Mouse (Mus musculus): Measurements from ENCODE around the gene Tmem81. TPM values are rescaled to one million over a fixed set of nuclear protein-coding genes. Genes with fewer than 3 reads are reported as not detected.

Tmem81 gene
- polyA plus RNA-seq, 1 experiment: 12.1 TPM

DNA sequence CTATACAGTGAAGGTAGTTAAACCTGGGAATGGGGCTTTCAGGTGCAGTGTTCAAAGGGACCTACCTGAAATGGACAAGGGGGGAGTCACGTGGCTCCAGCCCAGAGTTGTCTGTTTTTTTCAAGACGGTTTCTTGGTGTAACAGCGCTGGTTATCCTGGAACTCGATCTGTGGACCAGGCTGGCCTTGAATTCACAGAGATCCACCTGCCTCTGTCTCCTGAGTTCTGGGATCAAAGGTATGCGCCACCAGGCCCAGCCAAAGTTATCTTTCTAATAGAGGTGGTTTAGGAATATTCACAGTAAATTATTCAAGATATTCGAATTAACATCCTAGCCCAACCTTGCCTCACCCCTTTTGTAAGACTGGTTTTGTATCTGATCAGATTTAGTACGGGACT is 626 bp downstream of the Tmem81 start:
- TF ChIP-seq CTCF (IDR thresholded peaks at IDR 0.05; ENCODE audit: control insufficient read depth, insufficient read depth, low read length): no peak
- TF ChIP-seq POLR2A (IDR thresholded peaks at IDR 0.05; ENCODE audit: borderline replicate concordance, control insufficient read depth, low read depth, low read length): no peak
- Histone ChIP-seq H3K4me3 (replicated peaks; ENCODE audit: control insufficient read depth, low read depth, low read length) (no peak overlapping the region), H3K27ac (ENCODE audit: control insufficient read depth, insufficient read depth, low read depth, low read length, poor library complexity) (no peak overlapping the region), H3K4me1 (ENCODE audit: control insufficient read depth, insufficient read depth, low read length) (no peaks in the 10 kb centered on the region)
- 88% methylated on average over 7 of the region's 7 CpGs for WGBS

GRCm38 (mm10) chr1:132509771-132510170 is 3.7 kb downstream of the Tmem81 start:
- Histone ChIP-seq H3K4me3 (replicated peaks; ENCODE audit: control insufficient read depth, low read depth, low read length) (no peak overlapping the region), H3K4me1 (ENCODE audit: control insufficient read depth, insufficient read depth, low read length) (no peaks in the 10 kb centered on the region), H3K27ac (ENCODE audit: control insufficient read depth, insufficient read depth, low read depth, low read length, poor library complexity) (no peak overlapping the region)
- TF ChIP-seq POLR2A (IDR thresholded peaks at IDR 0.05; ENCODE audit: borderline replicate concordance, control insufficient read depth, low read depth, low read length): no peak
- no peak for TF ChIP-seq CTCF (IDR thresholded peaks at IDR 0.05; ENCODE audit: control insufficient read depth, insufficient read depth, low read length)
- 76% methylated on average over 5 of the region's 5 CpGs for WGBS

DNA sequence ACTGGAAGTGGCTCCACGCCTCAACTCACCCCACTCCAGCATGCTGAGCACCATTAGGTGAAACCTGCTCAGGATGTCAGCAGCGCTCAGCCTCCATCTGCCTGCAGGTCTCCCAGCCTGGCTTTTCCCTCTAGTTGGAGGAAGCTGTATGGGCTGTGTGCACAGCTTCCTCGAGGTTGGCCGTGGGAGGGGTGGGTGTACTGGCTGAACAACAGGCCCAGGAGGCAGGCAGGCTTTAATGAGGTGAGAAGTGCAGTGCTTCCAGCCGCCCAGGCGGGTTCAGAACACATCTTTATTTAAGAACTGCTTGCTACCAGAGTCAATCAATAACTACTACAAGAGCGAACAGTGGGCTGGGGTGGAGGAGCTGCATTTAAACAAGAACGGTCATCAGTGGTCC is 5.5 kb downstream of the Tmem81 start:
- 62% methylated on average over 8 of the region's 8 CpGs for WGBS
- no peak for TF ChIP-seq POLR2A (IDR thresholded peaks at IDR 0.05; ENCODE audit: borderline replicate concordance, control insufficient read depth, low read depth, low read length)
- TF ChIP-seq CTCF (IDR thresholded peaks at IDR 0.05; ENCODE audit: control insufficient read depth, insufficient read depth, low read length): no peak
- Histone ChIP-seq H3K4me1 (ENCODE audit: control insufficient read depth, insufficient read depth, low read length) (no peaks in the 10 kb centered on the region), H3K27ac (ENCODE audit: control insufficient read depth, insufficient read depth, low read depth, low read length, poor library complexity) (no peak overlapping the region), H3K4me3 (replicated peaks; ENCODE audit: control insufficient read depth, low read depth, low read length) (no peak overlapping the region)

DNA sequence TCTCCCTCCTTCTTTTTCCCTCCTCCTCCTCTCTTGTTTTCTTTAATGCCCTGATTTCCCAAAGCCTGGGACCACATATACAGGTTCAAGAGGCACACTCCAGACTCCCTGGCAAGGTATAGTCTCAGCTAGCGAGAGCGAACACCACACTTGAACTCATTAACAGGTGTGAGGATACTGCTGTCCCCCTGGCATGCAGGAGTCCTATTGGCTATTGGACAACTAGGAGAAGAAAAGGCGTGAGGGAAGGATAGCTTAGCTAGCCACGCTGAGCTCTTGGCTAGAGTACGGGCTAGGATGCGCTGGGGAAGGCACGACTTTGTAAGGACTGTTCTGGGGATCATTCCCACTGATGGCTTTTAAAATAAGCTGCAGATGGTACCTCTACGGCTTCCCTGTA is 6.1 kb downstream of the Tmem81 start:
- TF ChIP-seq CTCF (IDR thresholded peaks at IDR 0.05; ENCODE audit: control insufficient read depth, insufficient read depth, low read length) (no peak), POLR2A (IDR thresholded peaks at IDR 0.05; ENCODE audit: borderline replicate concordance, control insufficient read depth, low read depth, low read length) (no peak)
- WGBS: 78% methylated on average over 8 of the region's 8 CpGs
- H3K4me3 ChIP-seq (replicated peaks; ENCODE audit: control insufficient read depth, low read depth, low read length): no peak overlapping the region
- H3K4me1 ChIP-seq (ENCODE audit: control insufficient read depth, insufficient read depth, low read length): no peaks in the 10 kb centered on the region
- H3K27ac ChIP-seq (ENCODE audit: control insufficient read depth, insufficient read depth, low read depth, low read length, poor library complexity): no peak overlapping the region

- H3K4me3 ChIP-seq (replicated peaks; ENCODE audit: control insufficient read depth, low read depth, low read length): no peak overlapping the region
- 83% methylated on average over 12 of the region's 12 CpGs for WGBS
- no peaks in the 10 kb centered on the region for H3K4me1 ChIP-seq (ENCODE audit: control insufficient read depth, insufficient read depth, low read length)
- H3K27ac ChIP-seq (ENCODE audit: control insufficient read depth, insufficient read depth, low read depth, low read length, poor library complexity): no peak overlapping the region
- TF ChIP-seq CTCF (IDR thresholded peaks at IDR 0.05; ENCODE audit: control insufficient read depth, insufficient read depth, low read length): no peak
- no peak for TF ChIP-seq POLR2A (IDR thresholded peaks at IDR 0.05; ENCODE audit: borderline replicate concordance, control insufficient read depth, low read depth, low read length)
These were observed 9.3 kb downstream of the Tmem81 start for GRCm38 (mm10) chr1:132515339-132515738.

- no peaks in the 10 kb centered on the region for H3K4me1 ChIP-seq (ENCODE audit: control insufficient read depth, insufficient read depth, low read length)
- TF ChIP-seq POLR2A (IDR thresholded peaks at IDR 0.05; ENCODE audit: borderline replicate concordance, control insufficient read depth, low read depth, low read length) (no peak), CTCF (IDR thresholded peaks at IDR 0.05; ENCODE audit: control insufficient read depth, insufficient read depth, low read length) (no peak)
- H3K27ac ChIP-seq (ENCODE audit: control insufficient read depth, insufficient read depth, low read depth, low read length, poor library complexity): no peak overlapping the region
- 80% methylated on average over 11 of the region's 11 CpGs for WGBS
- H3K4me3 ChIP-seq (replicated peaks; ENCODE audit: control insufficient read depth, low read depth, low read length): no peak overlapping the region
These were observed 10.7 kb downstream of the Tmem81 start for GRCm38 (mm10) chr1:132516776-132517175.

DNA sequence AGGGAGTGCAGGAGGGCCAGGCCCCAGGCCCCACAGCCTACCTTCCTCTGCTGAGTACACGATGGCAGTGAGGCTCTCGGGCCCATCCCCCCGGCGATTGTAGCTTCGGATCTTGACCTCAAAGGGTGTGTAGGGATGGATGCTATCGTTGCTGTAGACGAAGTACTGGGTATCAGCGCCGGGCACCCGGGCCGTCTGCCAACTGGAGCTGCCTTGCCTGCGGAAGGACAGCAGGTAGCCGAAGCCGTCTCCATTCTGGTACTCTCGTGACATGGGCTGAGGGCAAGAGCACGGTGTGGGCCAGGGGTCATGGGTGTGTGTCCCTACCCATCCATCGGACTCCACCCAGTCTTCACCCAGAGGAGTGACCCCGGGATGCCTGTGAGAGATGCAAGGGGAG is 12.6 kb downstream of the Tmem81 start:
- WGBS: 80% methylated on average over 18 of the region's 18 CpGs
- H3K27ac ChIP-seq (ENCODE audit: control insufficient read depth, insufficient read depth, low read depth, low read length, poor library complexity): no peak overlapping the region
- H3K4me1 ChIP-seq (ENCODE audit: control insufficient read depth, insufficient read depth, low read length): no peaks in the 10 kb centered on the region
- TF ChIP-seq CTCF (IDR thresholded peaks at IDR 0.05; ENCODE audit: control insufficient read depth, insufficient read depth, low read length) (no peak), POLR2A (IDR thresholded peaks at IDR 0.05; ENCODE audit: borderline replicate concordance, control insufficient read depth, low read depth, low read length) (no peak)
- H3K4me3 ChIP-seq (replicated peaks; ENCODE audit: control insufficient read depth, low read depth, low read length): no peak overlapping the region

DNA sequence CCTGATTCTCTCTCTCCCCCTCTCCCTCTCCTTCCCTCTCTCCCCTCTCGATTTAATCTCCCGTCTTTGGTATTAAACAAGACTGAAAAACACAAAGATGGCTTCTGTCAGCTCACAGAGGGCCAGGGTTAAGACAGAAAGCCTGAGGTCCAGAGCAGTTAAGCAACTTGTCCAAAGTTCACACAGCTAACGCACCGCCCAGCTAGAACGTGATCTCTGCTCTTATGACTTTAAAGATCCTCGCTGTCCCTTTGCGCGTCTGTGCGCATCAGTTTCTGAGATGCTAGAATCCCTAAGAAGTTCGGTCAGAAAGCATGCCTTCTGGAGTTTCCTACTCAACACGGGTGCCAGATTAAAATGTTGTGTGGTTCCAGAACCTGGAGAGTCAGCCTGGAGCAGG is 13.7 kb downstream of the Tmem81 start:
- H3K27ac ChIP-seq (ENCODE audit: control insufficient read depth, insufficient read depth, low read depth, low read length, poor library complexity): no peak overlapping the region
- TF ChIP-seq POLR2A (IDR thresholded peaks at IDR 0.05; ENCODE audit: borderline replicate concordance, control insufficient read depth, low read depth, low read length): no peak
- TF ChIP-seq CTCF (IDR thresholded peaks at IDR 0.05; ENCODE audit: control insufficient read depth, insufficient read depth, low read length): no peak
- WGBS: 83% methylated on average over 11 of the region's 11 CpGs
- no peak overlapping the region for H3K4me3 ChIP-seq (replicated peaks; ENCODE audit: control insufficient read depth, low read depth, low read length)
- H3K4me1 ChIP-seq (ENCODE audit: control insufficient read depth, insufficient read depth, low read length): no peaks in the 10 kb centered on the region

DNA sequence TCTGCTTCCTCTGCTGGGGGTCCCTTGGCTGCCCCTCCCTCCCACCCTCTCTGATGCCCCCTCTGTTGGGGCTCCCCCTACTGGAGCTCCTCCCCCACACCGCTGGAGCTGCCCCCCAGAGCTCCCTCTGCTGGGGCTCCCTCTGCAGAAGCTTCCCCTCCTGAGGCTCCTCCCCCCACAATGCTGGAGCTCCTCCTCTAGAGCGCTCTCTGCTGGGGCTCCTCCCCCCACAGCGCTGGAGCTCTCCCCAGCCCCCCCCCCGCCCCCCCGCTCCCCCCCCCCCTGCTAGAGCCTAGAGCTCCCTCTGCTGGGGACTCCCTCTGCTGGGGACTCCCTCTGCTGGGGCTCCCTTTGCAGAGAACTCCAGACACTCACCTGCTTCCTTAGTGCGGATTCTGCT is 14.7 kb downstream of the Tmem81 start:
- H3K27ac ChIP-seq (ENCODE audit: control insufficient read depth, insufficient read depth, low read depth, low read length, poor library complexity): no peak overlapping the region
- no peak for TF ChIP-seq POLR2A (IDR thresholded peaks at IDR 0.05; ENCODE audit: borderline replicate concordance, control insufficient read depth, low read depth, low read length)
- TF ChIP-seq CTCF (IDR thresholded peaks at IDR 0.05; ENCODE audit: control insufficient read depth, insufficient read depth, low read length): no peak
- no peaks in the 10 kb centered on the region for H3K4me1 ChIP-seq (ENCODE audit: control insufficient read depth, insufficient read depth, low read length)
- 6% methylated on average over 5 of the region's 6 CpGs for whole genome bisulfite sequencing
- H3K4me3 ChIP-seq (replicated peaks; ENCODE audit: control insufficient read depth, low read depth, low read length): no peak overlapping the region
